Mouse (Mus musculus) liver, embryonic 16.5 days (tissue): ENCODE results near the gene Zfp867. TPM values are rescaled to one million over a fixed set of nuclear protein-coding genes. Genes with fewer than 3 reads are reported as not detected.

Source experiments
- ATAC-seq: fragments of 200-750 bp; cut with Nextera tagmentation; 2 replicates; pipeline ENCODE4 v1.8.0; 2017; ENCODE audit warnings: low read depth, mild to moderate bottlenecking, moderate number of reproducible peaks, moderate library complexity
- H3K27ac ChIP-seq: fragments of 300-500 bp; sonication (generic); 2 replicates; pipeline ENCODE4 v1.5.1; 2014; ENCODE audit warnings: mild to moderate bottlenecking, low read length
- H3K27me3 ChIP-seq: fragments of 300-500 bp; sonication (generic); 2 replicates; pipeline ENCODE4 v1.6.1; 2014; ENCODE audit warnings: low read depth, low read length, mixed read lengths; ENCODE audit not compliant: control insufficient read depth, insufficient read depth
- H3K36me3 ChIP-seq: fragments of 300-500 bp; sonication (generic); 2 replicates; pipeline ENCODE4 v1.6.1; 2014; ENCODE audit warnings: mild to moderate bottlenecking; ENCODE audit not compliant: control insufficient read depth, insufficient read depth
- H3K4me1 ChIP-seq: fragments of 300-500 bp; sonication (generic); 2 replicates; pipeline ENCODE4 v1.6.1; 2014; ENCODE audit warnings: low read depth, low read length, mixed read lengths; ENCODE audit not compliant: control insufficient read depth
- H3K4me2 ChIP-seq: fragments of 300-500 bp; sonication (generic); 2 replicates; pipeline ENCODE4 v1.6.1; 2014; ENCODE audit warnings: low read depth, low read length, mixed read lengths
- H3K4me3 ChIP-seq: fragments of 300-500 bp; sonication (generic); 2 replicates; pipeline ENCODE4 v1.5.1; 2014; ENCODE audit warnings: low read depth, mild to moderate bottlenecking, low read length
- H3K9ac ChIP-seq: fragments of 300-500 bp; sonication (generic); 2 replicates; pipeline ENCODE4 v1.6.1; 2014; ENCODE audit warnings: low read depth, low read length
- H3K9me3 ChIP-seq: fragments of 300-500 bp; sonication (generic); replicated peaks from 2 replicates; pipeline ENCODE4 v1.6.1; 2016; ENCODE audit warnings: low read length; ENCODE audit not compliant: control insufficient read depth
- WGBS: fragments of 180-500 bp; shearing (Covaris S2); extraction: QIAGEN DNeasy Blood & Tissue Kit; methylation state at CpG from one replicate; pipeline ENCODE4 v1.1.7; 2014; ENCODE audit not compliant: insufficient replicate concordance; 5-methylcytosine and 5-hydroxymethylcytosine counted together
- polyA plus RNA-seq: library from polyadenylated mRNA; unstranded; fragments of >200 nt; fragmentation: Nextera tagmentation; extraction: Ambion mirVana; gene quantifications from 2 replicates; pipeline ENCODE4 v1.2.1, GENCODE M21; 2015

Gene Zfp867
- polyA plus RNA-seq, 1 experiment from 2014 or later = 1.4 TPM

DNA sequence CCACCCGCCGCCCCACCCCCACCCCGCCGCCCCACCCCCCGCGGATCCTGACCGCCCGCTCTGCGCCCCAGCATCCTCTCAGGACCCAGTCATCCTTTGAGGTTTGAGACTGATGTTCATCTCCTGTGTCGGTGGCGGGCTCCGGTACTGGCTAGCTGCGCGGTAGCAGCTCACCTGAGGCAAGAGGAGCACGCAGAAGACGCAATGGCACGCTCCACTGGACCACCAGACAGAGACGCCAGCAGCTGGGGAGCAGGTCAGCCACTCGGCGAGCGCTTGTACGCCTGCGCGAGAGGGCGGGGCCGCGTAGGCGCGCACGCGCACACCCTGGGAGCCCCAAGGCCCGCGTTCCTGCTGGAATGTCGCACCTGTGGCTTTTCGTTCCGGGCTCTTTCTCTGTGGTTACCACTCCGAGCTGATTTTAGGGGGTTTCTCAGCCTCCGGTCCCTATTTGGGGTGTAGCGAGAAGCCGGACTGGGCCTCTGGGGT lies 22.5 kb downstream of the Zfp867 start, which contains the start of gene Jmjd4:
Jmjd4 (plus strand) TSS at position 305 of the 489 bp plus-strand sequence.
- Histone ChIP-seq H3K4me2 (peak within 1 kb of the TSS; percentile 94), H3K9me3 (no peaks in the 10 kb centered on the region), H3K4me3 (peak within 1 kb of the TSS; percentile 87), H3K27ac (peak within 1 kb of the TSS; percentile 43), H3K36me3 (peaks cover 9% of the 10 kb centered on the region), H3K9ac (peak within 1 kb of the TSS; percentile 87), H3K4me1 (peaks cover 17% of the 10 kb centered on the region), H3K27me3 (no peaks in the 10 kb centered on the region)
- WGBS = under 1% methylated on average over 36 of the region's 40 CpGs
- peak; percentile 96 for ATAC-seq

DNA sequence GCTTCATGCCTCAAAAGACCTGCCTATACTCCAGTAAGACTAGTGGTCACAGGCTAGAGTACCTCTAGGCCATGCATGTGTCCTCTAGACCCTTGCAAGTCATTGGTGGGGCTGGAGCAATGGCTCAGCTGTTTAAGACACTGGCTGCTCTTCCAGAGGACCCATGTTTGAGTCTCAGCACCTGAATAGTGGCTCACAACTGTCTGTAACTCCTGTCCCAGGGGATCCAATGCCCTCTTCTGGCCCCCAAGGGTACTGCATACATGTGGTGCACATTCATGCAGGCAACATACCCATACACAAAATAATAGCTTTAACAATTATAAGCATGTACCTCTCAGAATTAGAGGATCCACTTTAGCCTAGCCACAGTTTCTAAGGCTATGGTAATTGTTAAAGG lies 29.2 kb downstream of the Zfp867 start:
- no peak overlapping the region for H3K4me2 ChIP-seq
- no peak overlapping the region for H3K9ac ChIP-seq
- H3K4me1 ChIP-seq = no peaks in the 10 kb centered on the region
- H3K36me3 ChIP-seq = no peaks in the 10 kb centered on the region
- H3K9me3 ChIP-seq = no peaks in the 10 kb centered on the region
- H3K27ac ChIP-seq = no peak overlapping the region
- ATAC-seq = no peak
- H3K4me3 ChIP-seq = no peak overlapping the region
- H3K27me3 ChIP-seq = no peaks in the 10 kb centered on the region

DNA sequence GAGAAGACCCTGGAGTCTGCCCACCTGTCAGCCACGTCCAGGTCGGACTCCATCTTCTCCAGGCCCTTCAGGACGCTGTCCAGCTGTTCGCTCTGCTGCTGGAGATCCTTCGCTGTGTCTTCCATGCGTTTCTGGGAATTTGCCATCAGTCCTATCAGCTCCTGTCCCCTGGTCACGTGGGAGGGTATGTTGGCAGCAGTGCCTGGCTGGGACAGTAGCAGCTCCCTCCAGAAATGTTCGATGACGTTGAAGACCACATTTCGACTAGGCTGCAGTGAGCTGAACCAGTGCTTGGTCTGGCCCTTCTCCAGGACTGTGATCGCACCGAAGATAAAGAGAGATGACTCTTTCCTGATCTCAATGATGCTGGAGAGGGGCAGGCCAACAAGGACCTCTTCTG lies 34.3 kb downstream of the Zfp867 start:
- Histone ChIP-seq H3K27me3 (no peaks in the 10 kb centered on the region), H3K9me3 (no peaks in the 10 kb centered on the region), H3K4me1 (no peaks in the 10 kb centered on the region), H3K36me3 (no peaks in the 10 kb centered on the region), H3K9ac (no peak overlapping the region), H3K4me2 (no peak overlapping the region), H3K27ac (no peak overlapping the region), H3K4me3 (no peak overlapping the region)
- 73% methylated on average over 12 of the region's 12 CpGs for WGBS
- ATAC-seq = no peak

DNA sequence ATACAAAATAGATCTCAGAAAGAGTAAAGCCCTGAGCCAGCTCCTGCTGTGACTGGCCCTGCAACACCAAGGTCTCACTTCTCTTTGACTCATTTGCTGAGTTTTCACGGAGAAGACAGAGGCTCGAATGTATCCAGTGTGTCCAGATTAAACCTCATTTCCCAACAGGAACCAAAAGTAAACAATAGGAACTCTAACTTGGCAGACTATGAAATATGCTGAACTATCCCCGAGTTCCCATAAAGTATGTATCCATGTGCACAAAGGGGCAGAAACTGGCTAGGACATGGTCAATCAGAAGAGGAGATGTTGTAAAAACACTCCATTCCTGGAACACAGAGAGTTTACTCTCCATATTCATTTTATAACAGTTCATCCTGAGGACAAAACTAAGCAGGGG lies 40.0 kb downstream of the Zfp867 start:
- H3K9ac ChIP-seq = no peak overlapping the region
- H3K9me3 ChIP-seq = no peaks in the 10 kb centered on the region
- peak; percentile 24; the same call in 1 of the 2 replicates for ATAC-seq
- no peaks in the 10 kb centered on the region for H3K36me3 ChIP-seq
- no peak overlapping the region for H3K4me3 ChIP-seq
- H3K27ac ChIP-seq = 0 out of 2 replicates have a peak overlapping the region, but pooled peaks have one; percentile 8
- H3K4me2 ChIP-seq = no peak overlapping the region
- 32% methylated on average over 3 of the region's 3 CpGs for WGBS
- H3K27me3 ChIP-seq = no peaks in the 10 kb centered on the region
- peaks cover 3% of the 10 kb centered on the region; the same call in 1 of the 2 replicates for H3K4me1 ChIP-seq

DNA sequence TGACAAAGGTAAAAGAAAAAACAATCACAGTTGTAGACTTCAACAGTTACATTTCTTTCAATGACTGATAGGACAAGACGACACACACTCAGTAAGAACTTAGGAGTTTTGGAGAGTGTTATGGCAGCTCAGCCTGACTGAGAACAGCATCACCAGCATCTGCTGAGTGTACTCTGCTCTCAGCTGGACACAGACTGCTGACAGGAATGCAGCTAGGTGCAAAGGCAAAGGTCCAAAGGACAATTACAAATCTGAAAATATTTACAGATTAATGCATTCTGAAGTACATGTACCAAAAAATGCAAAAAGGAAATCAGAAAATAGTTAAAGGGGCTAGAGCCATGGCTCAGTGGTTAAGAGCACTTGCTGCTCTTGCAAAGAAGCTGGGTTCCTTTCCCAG lies 42.3 kb downstream of the Zfp867 start:
- Histone ChIP-seq H3K36me3 (no peaks in the 10 kb centered on the region), H3K9ac (no peak overlapping the region), H3K4me3 (no peak overlapping the region), H3K4me2 (no peak overlapping the region), H3K4me1 (peaks cover 3% of the 10 kb centered on the region; the same call in 1 of the 2 replicates), H3K27me3 (no peaks in the 10 kb centered on the region), H3K27ac (no peak overlapping the region), H3K9me3 (no peaks in the 10 kb centered on the region)
- WGBS = 51% methylated on average over 1 of the region's 1 CpGs
- ATAC-seq = peak; percentile 56; the same call in 1 of the 2 replicates

DNA sequence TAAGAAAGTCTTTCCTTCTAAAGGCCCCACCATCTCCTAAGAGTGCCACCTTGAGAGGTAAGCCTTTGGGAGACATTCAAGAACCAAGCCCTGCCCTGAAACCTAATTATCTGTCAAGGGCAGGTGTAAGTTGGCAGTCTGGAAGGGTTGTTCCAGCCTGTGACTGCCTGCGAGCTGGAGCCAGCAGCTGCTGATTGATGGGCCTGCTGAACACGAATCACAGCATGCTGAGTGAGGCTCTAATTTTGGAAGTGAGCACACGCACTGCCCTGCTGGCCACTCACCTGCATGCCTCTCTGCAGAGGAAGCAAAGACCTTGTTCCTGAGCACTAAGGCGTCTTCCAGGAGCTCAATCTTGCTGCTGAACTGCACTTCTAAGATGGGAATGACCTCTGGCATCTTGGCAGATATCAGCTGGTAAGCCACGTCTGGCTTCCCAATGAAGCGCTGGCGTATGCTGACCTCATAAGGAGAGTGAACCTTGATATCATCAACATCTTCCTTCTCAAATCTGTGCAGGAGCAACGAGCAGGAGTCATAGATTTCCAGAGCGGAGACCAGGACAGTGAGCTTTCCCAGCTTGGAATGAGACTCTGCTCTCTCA lies 44.1 kb downstream of the Zfp867 start:
- Histone ChIP-seq H3K27me3 (no peaks in the 10 kb centered on the region), H3K36me3 (no peaks in the 10 kb centered on the region), H3K9me3 (no peaks in the 10 kb centered on the region), H3K9ac (no peak overlapping the region), H3K4me2 (no peak overlapping the region), H3K4me3 (no peak overlapping the region), H3K27ac (no peak overlapping the region), H3K4me1 (peaks cover 3% of the 10 kb centered on the region)
- no peak for ATAC-seq
- WGBS = 67% methylated on average over 9 of the region's 9 CpGs

DNA sequence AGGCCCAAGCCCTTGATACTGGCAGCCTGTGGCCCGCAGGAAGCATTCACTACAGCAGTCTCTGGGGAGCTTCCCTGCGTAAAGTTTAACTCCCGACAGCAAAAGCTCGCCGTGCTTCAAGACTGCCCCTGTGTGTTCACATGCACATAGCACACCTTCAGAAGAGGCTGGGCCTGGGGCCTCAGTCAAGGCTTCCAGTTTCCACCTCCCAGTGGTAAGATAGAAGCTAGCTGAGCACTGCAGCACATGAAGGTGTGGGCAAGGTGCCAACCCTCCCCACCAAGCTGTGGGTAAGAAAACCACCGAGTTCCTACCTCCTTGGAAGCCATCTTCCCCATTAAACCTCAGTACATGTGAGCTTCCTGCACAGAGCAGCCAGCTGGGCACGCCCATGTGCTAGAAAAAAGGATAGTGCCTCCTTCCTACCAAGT lies 46.6 kb downstream of the Zfp867 start:
- Histone ChIP-seq H3K9ac (no peak overlapping the region), H3K27ac (no peak overlapping the region), H3K9me3 (no peaks in the 10 kb centered on the region), H3K4me2 (no peak overlapping the region), H3K4me1 (peaks cover 4% of the 10 kb centered on the region), H3K36me3 (no peaks in the 10 kb centered on the region), H3K27me3 (no peaks in the 10 kb centered on the region), H3K4me3 (no peak overlapping the region)
- ATAC-seq = no peak
- 36% methylated on average over 7 of the region's 7 CpGs for WGBS

DNA sequence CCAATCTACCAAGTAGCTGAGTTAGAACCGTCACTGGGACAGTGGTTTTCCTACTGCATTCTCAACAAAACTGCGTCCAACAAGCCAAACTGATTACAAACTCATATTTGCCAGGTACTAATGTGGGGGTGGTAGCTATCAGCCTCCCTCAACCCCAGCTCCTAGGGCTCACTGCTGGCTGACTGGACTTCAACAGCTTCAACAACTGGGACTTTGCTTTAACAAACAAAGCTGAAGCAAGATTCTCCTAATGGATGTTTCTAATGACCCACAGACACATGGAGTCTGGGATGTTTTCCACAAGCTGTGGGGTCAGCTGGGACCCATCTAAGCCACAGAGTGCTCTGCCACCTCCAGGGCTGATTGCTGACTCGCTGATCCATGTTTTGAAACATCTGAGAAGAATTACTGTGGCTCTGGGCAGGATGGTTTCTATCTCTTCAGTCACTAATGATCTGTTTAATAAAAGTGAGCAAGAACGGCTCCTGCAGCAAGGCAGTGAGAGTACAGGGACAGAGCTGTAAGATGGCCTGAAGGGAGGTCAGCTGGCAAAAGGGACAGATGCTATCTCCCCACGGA lies 49.2 kb downstream of the Zfp867 start:
- Histone ChIP-seq H3K4me1 (peaks cover 4% of the 10 kb centered on the region), H3K27ac (peak overlapping the region; percentile 60), H3K36me3 (no peaks in the 10 kb centered on the region), H3K4me3 (no peak overlapping the region), H3K4me2 (no peak overlapping the region), H3K27me3 (no peaks in the 10 kb centered on the region), H3K9me3 (no peaks in the 10 kb centered on the region), H3K9ac (no peak overlapping the region)
- ATAC-seq = peak; percentile 76
- WGBS = 41% methylated on average over 5 of the region's 5 CpGs

DNA sequence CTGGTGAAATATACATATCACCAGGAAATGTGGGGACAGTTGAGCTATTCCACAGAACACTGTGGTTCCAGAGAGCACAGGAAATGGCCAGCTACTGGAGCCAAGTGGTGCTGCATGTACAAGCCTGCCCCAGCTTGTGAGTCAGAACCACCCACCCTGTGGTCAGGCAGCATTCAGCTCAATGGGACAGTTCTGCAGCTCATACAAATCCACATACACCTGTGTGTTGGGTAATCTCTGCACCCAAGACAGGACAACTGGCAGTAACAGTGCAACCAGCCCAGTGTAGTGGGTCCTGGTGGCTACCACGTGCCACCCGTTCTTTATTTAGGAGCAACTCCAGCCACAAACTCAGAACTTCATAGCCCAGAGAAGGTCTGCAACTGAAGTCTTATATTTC lies 50.3 kb downstream of the Zfp867 start:
- no peak overlapping the region for H3K27ac ChIP-seq
- 38% methylated on average over 2 of the region's 2 CpGs for WGBS

More for the DNA sequence above, 50.3 kb downstream of the Zfp867 start:
- no peak for ATAC-seq
- Histone ChIP-seq H3K4me1 (peaks cover 4% of the 10 kb centered on the region), H3K4me2 (no peak overlapping the region), H3K9me3 (no peaks in the 10 kb centered on the region), H3K27me3 (no peaks in the 10 kb centered on the region), H3K4me3 (no peak overlapping the region), H3K9ac (no peak overlapping the region), H3K36me3 (no peaks in the 10 kb centered on the region)
